Mouse (Mus musculus) adrenal gland, adult 2 months (tissue): Measurements from ENCODE around the gene Safb. TPM values are rescaled to one million over a fixed set of nuclear protein-coding genes. Genes with fewer than 3 reads are reported as not detected.
A peak's percentile ranks its signal among the peaks of the same experiment; 100 is the strongest.

ENCODE experiments used
- DNase-seq: peaks from one replicate; pipeline ENCODE4 v3.0.0; 2021
- polyA plus RNA-seq: library from polyadenylated mRNA; depleted of rRNA; stranded (reverse); fragments of >200 nt; gene quantifications from 2 replicates; pipeline ENCODE4 v1.2.3, GENCODE M21; 2012
- total RNA-seq, 2 experiments: library from RNA; stranded (reverse); gene quantifications; 2 replicates each; pipeline ENCODE4 v1.2.3; 2021

Gene Safb
- total and polyA plus RNA-seq, 3 experiments = 87.4 to 126 (median 121) TPM

DNA sequence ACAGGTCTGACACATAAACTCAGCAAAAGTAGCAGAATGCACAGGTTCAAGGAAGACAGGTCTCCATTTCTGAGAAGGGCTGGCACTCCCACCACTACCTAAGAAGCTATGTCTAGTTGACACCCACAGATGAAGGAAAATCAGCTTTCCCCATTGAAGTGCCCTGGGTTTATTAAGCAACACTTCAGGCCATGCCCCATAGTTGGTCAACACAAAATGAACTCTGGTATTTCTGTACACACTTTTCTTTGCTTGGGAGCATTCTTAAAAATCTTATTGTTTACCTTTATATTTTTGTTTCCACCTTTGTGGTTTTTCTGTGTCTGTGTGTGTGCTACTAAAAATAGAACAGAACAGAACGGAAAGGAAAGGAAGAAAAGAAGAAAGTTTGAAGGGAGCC is 24.5 kb upstream of the Safb start:
- DNase-seq = no peak

DNA sequence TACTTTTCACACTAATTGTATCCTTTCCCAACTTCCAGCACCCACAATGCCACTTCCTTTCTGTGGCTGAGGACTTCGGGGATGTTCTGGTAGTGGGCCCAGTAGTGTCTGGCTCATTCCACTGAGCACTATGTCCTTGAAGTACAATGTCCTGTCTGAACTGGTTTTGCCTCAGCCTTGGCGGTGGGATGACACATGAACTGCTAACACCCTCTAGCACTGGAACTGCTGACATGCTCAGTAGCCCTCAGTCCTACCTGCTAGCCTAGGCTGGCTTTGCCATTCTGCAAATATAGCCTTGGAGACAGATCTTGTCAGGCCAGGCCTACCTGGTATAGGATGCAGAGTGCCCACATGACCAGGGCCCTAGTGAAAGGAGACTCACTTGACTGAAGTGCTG is 22.8 kb upstream of the Safb start:
- DNase-seq = peak; percentile 76

DNA sequence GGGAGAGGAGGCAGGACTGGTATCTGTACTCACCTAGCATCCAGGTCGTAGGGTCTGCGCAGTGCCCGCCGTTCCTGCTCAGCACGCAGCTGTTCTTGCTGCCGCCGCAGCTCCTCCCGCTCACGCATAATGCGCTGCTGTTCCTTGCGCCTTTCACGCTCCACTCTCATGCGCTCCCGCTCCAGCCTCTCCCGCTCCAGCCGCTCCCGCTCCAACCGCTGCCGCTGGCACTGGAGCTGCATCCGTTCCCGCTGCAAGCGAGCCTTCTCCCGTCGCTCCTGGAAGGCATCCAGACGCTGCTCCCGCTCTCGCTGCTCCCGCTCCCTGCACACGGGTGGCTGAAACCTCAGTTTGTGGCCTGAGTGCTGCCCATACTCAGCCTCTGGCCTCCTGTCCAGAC is 18.3 kb upstream of the Safb start:
- DNase-seq = no peak

DNA sequence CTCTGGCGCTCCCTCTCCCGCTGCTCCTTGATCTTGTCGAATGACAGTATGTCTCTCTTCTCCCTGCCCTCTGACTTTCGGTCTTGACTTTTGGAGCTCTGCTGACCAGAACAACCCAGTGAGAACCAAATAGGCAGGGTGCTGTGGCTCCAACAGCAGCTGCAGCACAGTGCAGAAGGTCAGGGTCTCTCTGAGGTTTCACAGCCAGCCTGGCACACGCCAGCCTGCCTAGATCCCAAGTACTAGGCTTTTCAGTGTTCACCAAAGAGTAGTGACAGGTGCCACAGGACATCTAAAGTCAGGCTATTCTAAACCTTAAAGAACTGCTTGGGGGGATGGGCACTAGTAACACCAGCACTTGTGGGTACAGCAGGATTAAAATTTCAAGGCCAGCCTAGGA is 17.7 kb upstream of the Safb start:
- peak; percentile 54 for DNase-seq

DNA sequence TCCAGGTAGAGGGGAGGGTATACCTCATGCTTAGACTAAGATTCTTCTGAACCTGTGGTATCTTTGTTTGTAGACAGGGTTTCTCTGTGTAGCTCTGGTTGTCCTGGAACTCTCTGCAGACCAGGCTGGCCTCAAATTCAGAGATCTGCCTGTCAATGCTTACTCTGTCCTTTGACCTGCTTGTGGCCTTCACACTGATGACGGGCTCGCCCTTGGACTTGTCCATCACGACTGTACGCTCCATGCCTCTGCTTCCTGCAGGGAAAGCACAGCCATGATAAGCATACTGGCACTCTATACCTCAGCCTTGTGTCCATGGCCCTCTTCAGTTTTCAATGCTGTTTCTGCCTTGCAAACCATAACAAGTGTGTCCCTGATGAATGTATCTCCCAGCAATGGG is 17.3 kb upstream of the Safb start:
- peak; percentile 55 for DNase-seq

DNA sequence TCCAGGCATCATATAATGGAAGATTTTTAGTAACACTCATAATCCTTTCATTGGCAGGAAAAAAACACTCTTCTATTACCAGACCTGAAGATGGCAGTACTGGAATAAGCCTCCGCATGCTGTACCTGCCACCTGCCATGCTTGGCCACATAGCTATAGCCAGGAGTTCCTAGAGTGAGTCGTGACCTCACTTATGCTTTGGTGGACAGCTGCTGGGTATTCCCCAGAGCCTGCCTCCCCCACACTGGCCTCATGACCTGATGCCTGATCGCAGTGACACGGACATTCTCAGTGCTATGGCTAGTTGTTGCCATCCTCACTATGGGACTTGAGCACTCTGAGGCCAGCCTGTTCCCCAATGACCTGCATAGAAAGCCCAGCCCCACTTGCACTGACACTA is 14.3 kb upstream of the Safb start:
- DNase-seq = no peak

DNA sequence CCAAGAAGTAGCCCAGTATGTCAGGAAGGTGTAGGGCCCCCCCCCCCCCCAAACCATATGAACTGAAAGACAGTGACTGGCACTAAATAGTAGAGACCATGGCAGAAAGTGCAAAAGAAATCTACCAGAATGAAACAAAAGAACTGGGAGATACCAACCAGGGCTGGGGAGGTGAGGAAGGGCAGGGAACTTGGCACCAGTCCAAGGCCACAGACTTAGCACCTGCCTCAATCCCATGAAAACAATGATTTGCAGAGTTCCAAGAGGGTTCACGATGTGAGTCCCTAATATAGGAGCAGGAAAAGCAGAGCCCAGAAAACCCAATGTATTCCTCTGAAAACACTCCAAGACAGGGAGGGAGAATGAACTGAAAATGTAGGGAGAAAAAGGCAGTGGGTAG is 12.5 kb upstream of the Safb start:
- DNase-seq = no peak

DNA sequence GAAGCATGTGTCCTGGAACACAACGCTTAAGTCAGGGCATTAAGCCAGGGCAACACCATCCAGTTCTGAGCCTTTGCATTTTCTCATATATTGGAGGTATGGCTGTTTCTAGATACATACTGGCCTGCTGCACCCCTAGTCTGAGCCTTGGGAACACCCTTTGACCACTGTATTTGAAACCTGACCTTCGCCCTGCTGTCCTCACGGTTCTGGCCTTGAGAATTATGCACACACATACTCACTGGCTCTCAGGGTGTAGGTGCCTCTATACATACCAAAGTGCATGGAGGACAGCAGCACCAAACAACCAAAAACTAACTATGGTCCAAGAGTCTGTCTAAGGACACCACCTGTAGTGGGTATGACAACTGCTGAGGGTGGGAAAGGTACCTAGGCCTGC is 11.7 kb upstream of the Safb start:
- no peak for DNase-seq

DNA sequence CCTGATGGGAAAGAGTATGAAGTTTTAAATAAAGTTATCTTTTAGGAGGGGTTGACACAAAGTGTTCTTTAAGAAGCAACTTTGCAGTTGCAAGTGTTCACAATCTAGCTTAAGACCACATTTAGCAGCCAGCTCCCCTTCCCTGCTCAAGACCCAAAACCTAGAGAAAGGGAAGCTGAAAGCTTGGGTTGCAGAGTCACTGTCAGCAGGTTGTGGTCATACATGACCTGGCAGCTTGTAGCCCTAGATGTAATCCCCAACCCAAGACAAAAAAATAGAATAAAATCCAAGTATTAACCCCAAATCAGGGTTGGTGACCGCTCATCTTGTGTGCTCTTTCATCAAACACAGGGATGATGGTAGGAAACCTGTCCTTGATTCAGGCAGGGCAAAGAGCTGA is 1.6 kb upstream of the Safb start:
- DNase-seq = no peak

DNA sequence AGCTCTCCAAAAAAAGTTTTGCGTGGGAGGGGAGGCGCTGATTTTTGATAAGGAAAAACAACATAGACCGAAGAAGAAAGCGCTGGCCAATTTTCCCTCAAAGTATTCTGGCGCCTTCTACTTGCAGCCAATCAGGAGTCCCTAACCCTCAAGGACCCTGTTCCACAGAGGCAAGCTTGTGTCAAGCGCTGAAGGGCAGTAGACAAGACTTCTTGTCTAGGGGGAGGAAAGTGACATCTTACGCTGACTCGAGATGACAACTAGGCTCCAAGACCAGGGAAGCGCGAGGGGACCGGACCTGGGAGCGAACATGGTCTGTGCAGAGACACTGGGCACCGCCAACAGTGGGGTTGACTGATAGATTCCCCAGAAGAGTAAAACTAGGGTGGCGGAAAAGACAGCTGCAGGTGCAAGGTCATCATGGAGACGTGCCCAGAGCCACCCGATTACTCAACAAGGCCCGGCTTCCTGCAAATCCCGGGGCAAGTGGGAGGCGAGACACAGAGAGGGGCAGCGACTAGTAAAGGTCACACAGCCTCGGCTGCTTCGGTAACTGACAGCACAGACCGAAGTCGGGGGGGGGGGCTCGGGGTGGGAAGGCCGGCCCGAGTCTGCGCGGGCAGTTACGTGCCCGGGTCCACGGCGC is 891 bp upstream of the Safb start:
- DNase-seq = peak; percentile 72

DNA sequence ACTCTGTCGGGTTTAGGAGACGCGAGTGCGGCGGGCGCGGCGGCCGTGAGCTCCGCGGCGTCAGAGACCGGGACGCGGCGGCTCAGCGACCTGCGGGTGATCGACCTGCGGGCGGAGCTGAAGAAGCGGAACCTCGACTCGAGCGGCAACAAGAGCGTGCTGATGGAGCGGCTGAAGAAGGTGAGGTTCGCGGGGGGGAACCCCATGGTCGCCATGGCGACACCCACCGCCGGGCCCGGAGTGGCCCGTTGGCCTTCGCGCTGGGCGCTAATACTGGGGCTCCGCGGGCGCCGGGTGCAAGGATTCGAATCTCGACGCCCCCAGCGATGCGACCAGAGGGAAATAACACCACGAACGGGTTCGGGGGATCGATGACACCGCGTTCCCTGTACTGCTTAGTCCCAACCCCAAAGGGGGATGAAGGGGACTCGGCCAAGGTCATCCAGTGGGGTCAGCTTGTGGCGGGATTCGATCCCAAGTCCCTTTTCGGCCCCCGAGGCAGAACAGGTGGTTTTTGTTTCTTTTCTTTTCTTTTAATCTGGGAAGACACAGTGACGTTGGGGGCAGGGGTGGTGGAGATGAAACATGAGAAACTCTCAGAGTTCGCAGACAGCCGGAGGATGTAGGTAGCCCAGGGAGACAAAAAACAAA is 671 bp downstream of the Safb start:
- DNase-seq = peak; percentile 75

DNA sequence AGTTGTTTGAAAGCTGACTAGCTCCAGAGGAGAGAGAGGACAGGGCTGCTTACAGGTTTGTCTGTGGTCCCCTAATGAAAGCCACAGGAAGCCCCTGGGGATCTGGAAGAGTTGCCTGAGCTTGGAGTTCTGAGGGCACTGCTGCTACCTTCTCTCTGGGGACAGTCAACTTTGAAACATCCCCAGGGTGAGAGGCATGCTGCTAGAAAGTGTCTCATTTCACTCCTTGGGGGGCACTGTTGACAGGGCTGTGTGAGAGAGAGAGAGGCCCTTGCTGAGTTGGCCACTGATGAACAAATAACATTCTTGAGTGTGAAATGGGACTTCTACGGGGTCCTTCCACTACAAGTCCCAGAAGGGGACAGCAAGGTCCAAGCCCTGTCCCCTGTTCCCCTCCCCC is 3.1 kb downstream of the Safb start:
- DNase-seq = no peak

DNA sequence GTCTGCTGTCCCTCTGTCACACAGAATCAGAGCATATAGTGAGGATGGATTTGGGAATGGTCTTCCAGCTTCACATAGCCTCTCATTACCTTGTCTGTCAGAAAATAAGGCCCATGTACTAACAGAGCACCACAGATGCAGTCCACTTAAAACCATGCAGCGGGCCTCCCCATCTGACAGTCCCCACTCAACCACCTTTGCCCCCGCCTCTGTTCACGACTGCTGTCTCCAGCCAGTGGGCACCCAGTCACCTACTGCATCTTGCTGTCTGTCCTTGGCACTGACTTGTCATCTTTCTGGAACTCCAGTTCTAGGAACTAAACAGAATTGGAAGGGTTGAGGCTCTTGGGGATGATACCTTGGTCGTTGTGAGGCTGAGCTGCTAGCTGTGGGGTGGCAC is 4.3 kb downstream of the Safb start:
- no peak for DNase-seq

DNA sequence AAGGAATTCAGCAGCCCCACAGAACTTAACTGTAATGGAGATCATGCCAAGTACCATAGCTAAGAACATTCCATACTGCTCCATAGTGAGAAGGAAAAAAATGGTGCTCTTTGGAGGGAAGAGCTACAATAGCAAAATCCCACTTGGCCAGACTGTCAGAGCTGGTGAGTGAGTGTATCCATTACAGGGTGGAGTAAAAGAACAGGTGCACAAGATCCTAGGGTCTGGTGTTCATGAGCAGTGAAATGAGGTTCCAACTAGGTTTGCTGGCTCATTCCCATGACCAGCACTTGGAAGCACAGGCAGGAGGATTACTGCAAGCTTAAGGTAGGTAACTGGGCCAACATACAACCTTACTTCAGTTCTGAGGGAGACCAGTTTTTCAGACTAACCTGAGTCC is 7.9 kb downstream of the Safb start:
- no peak for DNase-seq

DNA sequence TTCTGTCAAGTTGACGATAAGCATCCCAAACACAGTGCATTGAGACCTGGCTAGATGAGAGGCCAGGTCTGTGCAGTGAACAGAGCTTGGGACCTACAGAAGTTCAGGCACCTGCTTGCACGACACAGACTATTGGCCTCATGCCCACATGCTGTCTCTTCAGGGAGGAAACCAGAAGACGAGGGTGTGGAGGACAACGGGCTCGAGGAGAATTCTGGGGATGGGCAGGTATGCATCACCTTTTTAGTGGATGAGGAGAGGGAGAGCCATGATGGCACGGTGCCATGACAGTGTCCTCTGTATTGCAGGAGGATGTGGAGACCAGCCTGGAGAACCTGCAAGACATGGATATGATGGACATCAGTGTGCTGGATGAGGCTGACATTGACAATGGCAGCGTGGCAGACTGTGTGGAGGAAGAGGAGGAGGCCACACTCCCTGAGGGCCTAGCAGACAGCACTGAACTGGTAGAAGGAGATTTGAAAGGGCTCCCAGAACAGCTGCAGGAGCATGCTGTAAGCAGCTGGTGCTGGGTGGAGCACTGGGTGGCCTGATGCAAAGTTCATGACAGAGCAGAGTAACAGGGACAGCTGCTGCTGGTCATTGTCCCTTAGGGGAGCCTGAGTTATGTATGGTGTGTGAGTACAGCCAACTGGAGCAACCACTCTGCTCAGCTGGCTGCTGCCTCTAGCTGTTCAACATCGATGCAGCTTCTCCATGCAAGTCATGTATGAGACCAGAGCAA is 9.1 kb downstream of the Safb start:
- DNase-seq = no peak

DNA sequence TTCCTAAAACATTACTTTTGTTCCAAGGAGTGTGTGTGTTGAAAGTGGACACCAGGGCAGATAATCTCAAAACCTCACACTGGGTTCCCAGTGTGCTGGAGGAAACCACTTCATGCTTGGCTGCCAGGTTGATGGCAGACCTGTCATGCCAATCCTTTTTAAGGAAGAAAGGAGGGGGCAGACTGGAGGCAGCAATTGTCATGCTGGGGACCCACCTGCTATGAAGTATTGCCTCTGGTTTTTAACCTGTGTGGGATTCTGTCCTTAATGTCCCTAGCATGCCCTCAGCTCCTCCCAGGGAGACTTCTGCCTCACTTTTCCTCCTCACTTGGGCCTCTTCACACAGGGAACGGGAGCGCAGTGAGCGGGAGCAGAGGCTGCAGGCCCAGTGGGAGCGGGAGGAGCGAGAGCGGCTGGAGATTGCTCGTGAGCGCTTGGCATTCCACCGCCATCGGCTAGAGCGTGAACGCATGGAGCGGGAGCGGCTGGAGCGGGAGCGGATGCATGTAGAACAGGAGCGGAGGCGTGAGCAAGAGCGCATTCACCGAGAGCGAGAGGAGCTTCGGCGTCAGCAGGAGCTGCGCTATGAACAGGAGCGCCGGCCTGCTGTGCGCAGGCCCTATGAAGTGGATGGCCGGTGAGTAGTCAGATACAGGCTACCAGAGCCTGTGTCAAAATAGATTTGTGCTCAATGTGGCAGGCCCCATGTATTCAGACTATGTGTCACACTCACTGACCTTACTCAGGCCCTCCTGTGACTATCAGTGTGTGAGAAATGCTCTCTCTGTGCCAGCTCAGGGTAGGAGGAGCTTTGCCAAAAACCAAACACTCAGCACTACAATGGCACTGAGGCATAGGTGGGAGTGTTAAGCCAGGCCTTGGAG is 18.8 kb downstream of the Safb start:
- peak; percentile 72 for DNase-seq

DNA sequence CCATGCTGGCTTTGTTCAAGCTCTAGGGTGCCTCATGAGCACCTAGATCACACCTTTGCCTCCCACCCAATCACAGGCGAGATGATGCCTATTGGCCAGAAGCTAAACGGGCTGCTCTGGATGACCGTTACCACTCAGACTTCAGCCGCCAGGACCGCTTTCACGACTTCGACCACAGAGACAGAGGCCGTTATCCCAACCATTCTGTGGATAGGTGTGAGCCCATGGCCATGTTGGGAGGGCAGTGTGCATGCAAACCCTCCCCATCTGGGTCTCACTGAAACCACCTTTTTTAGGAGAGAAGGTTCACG is 19.4 kb downstream of the Safb start:
- DNase-seq = no peak

DNA sequence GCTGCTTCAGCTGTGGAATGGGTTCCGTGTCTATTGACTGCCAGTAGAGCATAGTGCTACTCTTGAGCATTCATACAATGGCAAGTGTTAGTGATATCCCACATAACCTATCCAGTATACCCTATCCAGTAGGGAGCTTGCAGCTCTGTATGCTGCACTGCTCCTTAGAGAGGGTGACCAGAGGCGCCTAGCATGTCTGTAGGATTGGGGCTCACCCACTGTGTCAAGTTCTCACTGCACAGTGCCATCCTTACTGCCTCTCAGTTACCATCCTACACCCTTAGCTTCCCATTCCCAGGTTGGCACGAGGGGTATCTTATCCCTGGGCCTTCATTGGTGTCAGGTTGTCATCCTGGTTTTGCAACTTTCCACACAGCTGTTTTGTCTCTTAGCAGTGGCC is 19.8 kb downstream of the Safb start:
- DNase-seq = no peak

DNA sequence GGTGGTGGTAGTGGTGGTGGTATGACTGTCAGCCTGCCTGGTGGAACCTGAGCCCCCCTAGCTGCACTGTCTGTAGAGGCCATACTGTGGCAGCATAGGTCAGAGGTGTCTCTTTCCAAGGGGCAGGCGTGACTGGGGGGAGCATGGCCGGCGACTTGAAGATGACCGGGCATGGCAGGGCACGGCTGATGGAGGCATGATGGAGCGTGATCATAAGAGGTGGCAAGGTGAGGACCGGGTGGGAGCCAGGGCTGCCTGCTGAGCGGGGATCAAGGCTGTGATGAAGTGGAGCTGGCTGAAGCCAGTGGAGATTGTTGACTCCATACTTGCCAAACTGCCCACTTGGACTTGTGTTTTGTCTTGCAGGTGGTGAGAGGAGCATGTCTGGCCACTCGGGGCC is 20.8 kb downstream of the Safb start:
- DNase-seq = no peak

DNA sequence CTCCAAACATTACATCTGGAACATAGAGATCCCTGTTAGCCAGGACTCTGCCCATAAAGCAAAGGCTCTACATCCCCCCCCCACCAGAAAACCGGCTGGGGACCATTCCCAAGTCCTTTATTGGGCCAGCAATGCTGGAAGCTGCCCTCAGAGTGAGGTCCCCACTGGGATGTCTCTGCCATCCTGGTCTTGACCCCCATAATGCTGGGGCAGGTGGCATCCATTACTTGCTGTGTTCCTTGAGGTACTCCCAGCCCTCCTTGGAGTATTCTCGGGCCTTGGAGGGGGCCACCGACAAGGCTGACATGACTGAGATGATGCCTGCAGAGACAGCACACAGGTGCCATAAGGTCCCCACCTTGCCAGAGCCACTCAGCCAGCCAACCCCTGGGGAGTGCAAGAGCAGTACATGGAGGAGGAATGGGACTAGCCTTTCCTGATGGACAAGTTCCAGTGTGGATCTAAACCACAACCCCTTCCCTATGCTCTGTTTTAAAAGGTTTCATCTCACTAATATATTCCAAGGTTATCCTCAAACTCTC is 23.0 kb downstream of the Safb start:
- no peak for DNase-seq

DNA sequence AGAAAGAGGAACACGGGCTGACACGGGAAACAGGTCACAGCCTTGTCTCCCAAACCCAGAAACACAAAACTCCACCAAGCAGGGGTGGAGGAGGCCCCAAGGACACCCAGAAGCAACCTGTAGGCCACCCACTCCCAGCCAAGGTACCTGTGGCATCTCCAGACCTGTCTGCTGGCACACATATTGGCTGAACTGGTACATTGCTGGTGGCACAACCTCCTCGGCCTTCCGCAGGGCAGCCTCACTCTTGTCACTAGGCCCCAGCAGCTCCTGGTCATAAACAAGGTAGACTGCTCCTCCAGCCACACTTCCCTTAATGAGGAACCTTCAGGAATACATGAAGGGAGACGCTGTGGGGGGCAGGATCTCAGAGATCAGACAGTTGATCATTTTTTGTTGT is 24.1 kb downstream of the Safb start:
- DNase-seq = no peak

DNA sequence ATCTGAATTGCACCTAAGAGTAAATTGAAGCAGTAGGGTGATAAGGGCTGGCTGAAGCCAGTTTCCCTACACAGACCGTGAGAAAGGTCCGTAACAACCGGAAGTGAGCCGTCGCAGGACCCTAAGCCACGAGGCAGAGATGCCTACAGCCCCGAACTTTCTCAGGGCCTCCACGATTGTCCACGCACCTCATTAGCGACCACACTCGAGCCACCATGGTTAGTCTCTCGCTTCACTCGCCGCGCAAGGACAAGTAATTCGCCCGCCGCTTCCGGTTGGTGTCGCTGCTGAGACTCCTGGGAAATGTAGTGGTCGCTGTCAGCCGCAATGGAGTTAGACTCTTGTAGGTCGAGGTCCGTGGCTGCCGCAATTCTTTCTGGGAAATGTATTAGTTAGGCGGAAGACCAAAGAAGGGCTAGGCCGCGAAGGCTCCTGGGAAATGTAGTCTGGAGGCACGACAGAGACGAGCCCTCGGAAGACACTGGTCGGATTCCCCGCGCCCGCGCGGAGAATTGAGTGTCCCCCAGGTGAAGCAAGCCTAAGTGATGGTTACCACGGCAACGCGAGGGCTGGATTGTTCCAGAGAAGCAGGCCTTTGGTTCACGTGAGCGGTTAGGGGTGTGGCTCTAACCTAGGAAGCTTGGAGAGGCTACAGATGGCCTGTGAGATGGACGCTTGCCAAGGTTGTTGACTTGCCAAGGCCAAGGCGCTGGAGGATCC is 25.0 kb downstream of the Safb start, which contains the start of gene 2410015M20Rik:
Gene 2410015M20Rik (minus strand): TSS at position 320 of the 720 bp plus-strand sequence.
- peak; percentile 96 for DNase-seq
